Mouse (Mus musculus): ENCODE measurements at regions not wholly inside any gene's neighbourhood (a gene's known extent, or its start where the extent isn't known, plus 50 kb on each side); places are given as distances from the start of the nearest gene placed in this dataset.

- no peak for DNase-seq (ENCODE audit: low spot score in 2 of 2)
These were observed 55.9 kb upstream of the Zdhhc25 start for GRCm38 (mm10) chr15:88544216-88544615.

GRCm38 (mm10) chr15:88548261-88548660, 51.8 kb upstream of the Zdhhc25 start:
- no peak for DNase-seq (ENCODE audit: low spot score in 2 of 2)
